Mouse (Mus musculus) urinary bladder, postnatal 36 days (tissue): ENCODE measurements around the gene Spon1.

Experiments
- DNase-seq, 2 experiments: peaks; one replicate each; pipeline ENCODE4 v3.0.0; 2022; ENCODE audit warnings: low spot score in 2 of 2, mixed read lengths in 1 of 2

The Spon1 gene

DNA sequence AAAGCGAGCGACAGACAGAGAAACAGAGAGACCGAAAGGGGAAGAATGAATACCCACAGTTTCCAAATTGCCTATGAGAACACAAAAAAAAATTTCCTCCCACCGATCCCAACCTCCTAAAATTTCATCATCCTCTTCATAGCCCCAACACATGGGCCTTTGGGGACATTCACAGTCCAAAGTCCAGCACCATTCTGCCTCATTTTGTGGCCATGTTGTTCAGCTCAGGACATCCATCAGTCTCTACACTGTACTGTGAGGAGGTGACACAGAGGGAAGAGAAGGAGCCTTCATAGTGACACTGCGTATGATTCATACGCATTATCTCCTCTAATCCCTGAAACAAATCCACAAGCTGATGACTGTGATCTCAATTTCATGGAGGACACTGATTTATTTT is 12.7 kb downstream of the Spon1 start:
- DNase-seq = no peak

DNA sequence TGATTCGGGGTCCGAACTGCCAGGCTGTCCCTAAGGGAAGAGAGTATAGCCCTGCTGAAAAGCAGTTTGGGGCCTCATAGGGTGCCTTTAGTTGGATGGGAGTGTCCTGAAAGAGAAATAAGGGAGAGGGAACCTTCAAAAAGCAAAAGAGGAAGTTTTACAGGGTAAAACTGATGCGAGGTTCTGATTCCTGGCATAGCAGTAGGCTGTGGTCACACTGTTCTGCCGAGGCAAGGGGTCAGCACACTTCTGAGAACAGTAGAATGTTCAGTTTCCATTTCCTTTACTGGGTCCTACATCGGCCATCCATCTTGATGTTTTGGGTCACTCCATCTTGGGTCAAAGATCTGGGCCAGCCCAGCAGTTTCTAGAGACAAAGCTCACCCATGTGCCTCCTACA is 14.5 kb downstream of the Spon1 start:
- DNase-seq = no peak

- no peak for DNase-seq
Observed at GRCm38 (mm10) chr7:113791991-113792390, 26.2 kb downstream of the Spon1 start.

- DNase-seq = no peak
Observed at GRCm38 (mm10) chr7:113792871-113793270, 27.1 kb downstream of the Spon1 start.

GRCm38 (mm10) chr7:113795209-113795608 is 29.4 kb downstream of the Spon1 start:
- DNase-seq = no peak

- no peak for DNase-seq
Observed at GRCm38 (mm10) chr7:113797134-113797533, 31.3 kb downstream of the Spon1 start.

DNA sequence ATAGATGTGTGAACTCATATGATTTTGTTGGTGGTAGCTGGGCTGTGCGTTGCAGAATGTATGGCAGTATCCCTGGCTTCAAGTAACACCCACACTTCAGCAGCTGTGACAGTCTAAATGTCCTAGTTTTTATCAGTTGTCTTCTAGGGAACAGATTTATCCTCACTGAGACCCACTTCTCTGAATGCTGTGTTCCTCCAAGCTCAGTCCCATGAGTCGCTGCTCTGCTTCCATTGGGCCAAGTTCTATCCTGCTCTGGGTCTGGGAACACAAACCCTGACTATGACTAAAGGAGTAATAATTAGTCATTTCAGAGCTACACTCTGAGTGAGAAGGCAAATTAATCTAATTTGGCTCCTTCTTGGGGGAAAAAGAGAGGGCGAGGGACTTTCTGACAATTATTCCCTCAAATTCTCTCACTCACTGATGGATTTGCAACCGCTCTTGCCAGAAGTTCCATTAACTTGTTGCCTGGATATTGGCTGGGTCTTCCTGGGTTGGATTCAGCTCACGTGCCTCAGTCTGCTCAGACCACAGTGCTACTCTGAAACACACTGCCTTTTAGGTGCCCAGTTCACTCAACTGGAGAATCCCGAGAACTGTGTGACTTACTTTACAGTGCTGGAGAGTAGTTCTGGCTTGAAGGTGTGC is 32.9 kb downstream of the Spon1 start:
- no peak for DNase-seq

GRCm38 (mm10) chr7:113809781-113810180 is 44.0 kb downstream of the Spon1 start:
- no peak for DNase-seq

GRCm38 (mm10) chr7:113811376-113812158 is 45.8 kb downstream of the Spon1 start:
- DNase-seq = no peak

GRCm38 (mm10) chr7:113814101-113814779 is 48.4 kb downstream of the Spon1 start:
- DNase-seq = no peak

DNA sequence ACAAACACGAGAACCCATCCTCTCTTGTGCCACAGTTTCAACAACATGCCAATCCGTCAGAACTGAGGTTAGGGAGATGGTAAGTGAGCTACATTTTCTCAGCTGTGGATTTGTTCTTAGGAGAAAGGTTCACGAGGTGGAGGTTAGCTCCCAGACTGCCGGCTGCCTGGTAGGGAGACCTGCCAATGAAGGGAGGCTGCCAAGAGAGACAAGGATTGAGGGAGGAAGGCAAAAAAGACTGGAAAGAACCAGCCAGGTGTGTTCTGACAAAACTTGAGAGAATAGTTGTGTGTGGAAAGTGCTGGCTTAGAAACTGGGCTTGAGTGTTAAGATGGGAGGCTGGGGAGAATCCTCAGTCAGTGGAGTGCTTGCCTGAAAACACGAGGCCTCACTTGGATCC is 49.9 kb downstream of the Spon1 start:
- no peak for DNase-seq

- no peak for DNase-seq
Observed at GRCm38 (mm10) chr7:113816827-113817334, 51.1 kb downstream of the Spon1 start.

DNA sequence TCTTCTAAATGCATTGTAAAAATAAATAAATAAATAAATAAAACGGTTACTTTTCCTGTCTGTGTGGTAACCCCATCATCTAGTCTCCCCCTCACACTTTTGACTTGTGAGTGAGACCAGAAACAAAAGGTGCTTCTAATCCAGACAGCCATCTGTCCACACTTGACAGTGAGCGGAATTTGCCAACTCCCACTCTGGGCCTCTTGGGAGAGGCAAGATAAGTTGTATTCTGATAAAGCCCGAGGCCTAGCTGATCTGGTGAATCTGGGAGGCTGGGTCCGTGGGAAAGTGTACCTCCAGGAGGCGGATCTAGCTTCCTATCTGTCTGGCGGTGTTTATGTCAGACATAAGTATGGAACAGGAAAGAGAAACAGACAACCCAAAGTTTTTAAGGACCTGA is 52.3 kb downstream of the Spon1 start:
- DNase-seq = no peak

- no peak for DNase-seq
Observed at GRCm38 (mm10) chr7:113820213-113820612, 54.4 kb downstream of the Spon1 start.

- no peak for DNase-seq
Observed at GRCm38 (mm10) chr7:113823026-113823425, 57.2 kb downstream of the Spon1 start.

GRCm38 (mm10) chr7:113824651-113825050 is 58.9 kb downstream of the Spon1 start:
- DNase-seq = no peak

DNA sequence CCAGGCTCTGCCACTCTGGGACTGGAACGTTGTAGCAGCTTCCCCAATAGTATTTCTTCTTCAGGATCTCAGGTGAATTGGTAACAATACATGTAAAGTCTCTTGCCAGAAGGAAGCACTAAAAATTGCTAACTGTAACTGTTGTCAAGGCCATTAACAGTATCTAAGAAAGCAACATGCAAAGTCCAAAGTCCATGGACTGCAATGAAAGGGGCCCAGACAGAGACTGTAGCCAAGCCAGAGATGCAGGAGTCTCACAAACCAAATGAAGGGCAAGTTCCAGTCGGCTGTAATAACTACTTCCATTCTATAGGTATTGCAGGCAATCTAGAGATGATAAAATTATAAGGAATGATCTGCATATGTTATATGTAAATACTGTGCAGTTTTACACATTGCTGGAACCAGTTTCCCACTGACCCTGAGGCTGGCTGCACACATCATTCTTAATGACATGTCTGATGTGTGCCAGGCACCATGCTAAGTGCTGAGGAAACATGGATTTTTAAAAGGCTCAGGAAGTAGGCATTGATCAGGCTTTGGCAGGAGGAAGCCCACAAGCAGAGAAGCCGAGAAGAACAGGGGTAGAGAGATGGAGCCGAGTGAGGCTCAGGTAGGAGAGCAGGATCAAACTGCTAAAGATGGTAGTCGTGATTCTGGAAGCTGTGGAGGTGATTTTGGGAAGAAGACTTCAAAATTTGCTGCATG is 59.9 kb downstream of the Spon1 start:
- DNase-seq = no peak

DNA sequence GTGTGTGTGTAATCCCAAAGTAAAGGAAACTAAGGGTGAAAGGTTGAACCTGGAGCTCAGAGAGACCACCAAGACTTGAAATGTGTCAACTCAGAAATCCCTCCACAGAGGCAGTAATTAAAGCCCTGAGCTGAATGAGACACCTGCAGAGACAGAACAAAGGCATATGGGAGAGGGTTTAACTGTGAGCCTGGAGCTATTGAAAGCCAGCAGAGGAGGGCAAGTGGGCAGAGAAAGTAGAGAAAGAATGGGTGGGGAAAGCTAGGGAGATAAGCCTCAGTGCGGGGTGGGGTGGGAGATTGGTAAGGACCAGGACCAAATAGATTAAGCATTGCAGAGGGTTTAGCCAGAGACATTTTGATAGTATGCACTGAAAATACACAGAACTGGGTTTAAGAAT is 60.7 kb downstream of the Spon1 start:
- no peak for DNase-seq

GRCm38 (mm10) chr7:113828122-113828571 is 62.3 kb downstream of the Spon1 start:
- no peak for DNase-seq

DNA sequence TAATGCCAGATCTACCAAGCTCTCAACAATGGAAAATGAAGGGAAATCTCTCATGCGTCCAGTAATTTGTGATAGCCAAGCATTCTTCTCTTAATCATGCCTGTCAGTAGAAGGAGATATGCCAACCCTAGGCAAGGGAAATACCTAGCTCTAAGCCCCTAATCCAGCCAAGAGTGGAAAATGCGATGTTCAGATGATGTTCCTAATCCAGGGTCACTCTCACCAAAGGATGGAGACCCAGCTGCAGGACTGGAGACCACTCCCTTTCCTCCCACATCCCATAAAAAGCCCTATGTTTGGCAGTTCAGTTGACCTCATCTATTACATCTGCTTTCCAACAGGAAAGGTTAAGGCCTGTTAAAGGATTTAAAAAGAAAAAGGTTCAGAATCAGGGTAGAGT is 62.8 kb downstream of the Spon1 start:
- DNase-seq = no peak

DNA sequence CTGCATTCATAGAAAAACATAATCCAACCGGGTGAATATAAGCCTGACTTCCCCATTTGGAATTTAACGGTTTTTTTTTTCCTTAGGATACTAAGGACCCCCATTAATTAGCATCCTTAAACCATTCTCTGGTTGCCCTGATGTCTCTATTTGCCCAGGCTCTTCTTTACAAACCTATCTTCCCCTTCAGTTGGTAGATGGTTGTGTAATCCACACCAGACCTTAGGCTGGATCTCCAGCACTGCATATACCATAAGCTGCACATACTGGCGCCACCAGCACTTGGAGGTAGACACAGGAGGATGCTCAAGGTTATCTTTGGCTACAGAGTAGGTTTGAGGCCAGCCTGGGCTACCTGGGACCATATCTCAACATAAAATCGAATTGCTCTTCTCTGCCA is 71.4 kb downstream of the Spon1 start:
- DNase-seq = no peak

DNA sequence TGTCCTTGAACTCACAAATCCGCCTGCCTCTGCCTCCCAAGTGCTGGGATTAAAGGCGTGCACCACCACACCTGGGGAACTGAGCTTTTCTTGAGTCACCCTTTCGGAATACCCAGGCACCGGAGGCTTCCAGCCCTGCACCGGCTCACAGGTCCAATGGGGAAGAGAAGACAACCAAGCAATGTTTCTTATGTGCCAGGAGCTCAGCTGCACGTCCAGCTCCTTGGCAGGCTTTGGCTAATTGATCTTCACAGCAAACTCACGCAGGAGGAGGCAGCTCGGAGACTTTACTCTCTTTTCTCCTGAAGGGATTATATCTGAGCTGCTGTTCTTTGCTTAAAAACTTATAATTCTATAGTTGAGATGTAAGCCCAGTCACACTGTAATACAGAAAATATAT is 73.6 kb downstream of the Spon1 start:
- no peak for DNase-seq
